Mouse (Mus musculus) frontal cortex, postnatal 36 days (tissue): ENCODE measurements around the gene Rab24.

ENCODE experiments used
- DNase-seq, 2 experiments: peaks; one replicate each; pipeline ENCODE4 v3.0.0; 2022; ENCODE audit warnings: low spot score in 2 of 2

Rab24 gene

GRCm38 (mm10) chr13:55329109-55329682 lies 7.5 kb upstream of the Rab24 start:
- no peak for DNase-seq

DNA sequence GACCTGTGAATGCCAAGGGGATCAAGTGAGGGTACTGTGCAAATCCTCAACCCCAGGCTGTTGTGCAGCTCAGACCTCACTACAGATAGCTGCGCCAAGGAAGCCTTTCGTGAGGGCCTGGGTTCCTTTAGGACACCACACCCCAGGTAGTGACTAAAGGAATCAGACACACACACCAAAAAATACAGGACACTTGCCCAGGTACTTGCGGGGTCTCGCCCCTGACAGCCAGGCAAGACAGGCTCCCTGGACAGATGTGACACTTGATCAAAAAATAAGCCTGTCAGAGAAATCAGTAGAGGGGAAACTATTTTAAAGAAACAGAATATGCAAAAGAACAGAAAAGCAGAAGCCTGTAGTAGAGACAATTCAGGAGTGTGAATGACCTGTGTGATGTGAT lies 6.9 kb upstream of the Rab24 start:
- no peak for DNase-seq

DNA sequence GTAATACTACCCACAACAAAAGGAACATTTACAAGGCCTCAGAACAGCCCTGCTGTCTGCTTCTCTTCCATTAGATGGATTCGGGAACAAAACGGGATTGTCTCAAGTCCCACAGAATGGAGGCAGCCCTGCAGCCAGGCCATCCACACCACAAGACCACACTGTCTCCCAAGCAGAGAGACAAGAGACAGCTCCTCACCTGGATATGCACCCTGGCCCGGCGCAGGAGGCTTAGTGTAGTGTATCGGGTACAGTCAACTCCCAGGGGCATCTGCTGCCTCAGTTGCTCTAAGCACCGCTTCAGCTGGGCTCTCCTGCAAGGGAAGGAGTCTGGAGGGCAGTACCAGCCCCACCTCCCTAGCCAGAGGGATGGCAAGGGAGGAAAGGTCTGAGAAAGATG lies 6.4 kb upstream of the Rab24 start:
- DNase-seq = no peak

- DNase-seq = peak; percentile 93 to 96
These were observed 5.9 kb upstream of the Rab24 start for GRCm38 (mm10) chr13:55327633-55328032.

DNA sequence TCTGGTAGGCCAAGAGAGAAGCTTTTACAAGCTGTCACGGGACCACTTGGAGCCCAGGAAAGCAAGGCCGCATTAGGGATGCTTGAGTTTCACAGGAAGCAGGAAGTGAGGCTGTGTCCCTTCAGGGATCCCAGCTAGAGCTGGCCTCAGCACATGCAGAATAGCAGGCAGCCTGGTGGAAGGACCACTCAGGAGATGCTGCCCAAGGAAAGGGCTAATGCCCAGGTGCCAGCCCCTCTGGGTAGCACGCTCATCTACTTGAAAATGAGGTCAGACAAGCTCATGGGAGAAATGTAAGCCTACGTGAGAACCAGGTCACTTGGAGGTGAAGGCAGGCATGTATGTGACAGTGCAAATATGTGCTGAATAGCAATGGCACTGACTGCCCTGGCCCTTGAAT lies 5.4 kb upstream of the Rab24 start:
- DNase-seq = no peak

- peak; percentile 33 to 39 for DNase-seq
These were observed 3.9 kb upstream of the Rab24 start for GRCm38 (mm10) chr13:55325596-55325995.

- DNase-seq = peak in 1 of 2 experiments; percentile 57
These were observed 532 bp upstream of the Rab24 start for GRCm38 (mm10) chr13:55322130-55322825.

DNA sequence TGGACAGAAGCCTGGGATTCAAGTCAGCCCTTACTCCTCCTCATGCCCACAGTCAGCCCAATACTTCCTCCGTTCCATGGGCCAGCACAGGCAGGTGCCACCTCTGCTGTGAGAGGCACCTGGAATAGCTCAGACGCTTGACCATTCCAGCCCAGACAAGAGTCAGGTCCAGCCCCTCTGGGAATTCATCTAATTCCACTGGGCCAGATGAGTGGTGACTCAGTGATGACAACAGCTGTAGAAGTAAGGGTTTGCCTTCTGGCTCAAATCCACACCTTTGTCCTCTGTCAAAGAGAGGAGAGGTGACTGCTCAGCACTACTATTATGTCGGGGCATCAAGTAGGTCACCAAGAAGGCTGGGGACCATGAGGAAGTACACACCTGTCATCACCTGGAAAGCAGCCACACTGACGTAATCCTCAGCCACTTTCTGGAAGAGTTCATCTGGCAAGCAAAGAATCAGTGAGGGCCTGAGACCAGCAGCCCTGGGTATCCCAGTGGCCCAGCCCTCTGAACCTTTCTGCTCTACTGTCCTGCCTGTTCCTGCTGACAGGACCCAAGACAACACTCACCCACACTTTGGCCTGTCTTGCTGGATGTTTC lies 1.7 kb downstream of the Rab24 start, which contains the start of gene Prelid1:
TSS of gene Prelid1 (plus strand) at position 570 of the 603 bp plus-strand sequence.
- no peak for DNase-seq

GRCm38 (mm10) chr13:55318351-55318750 lies 3.4 kb downstream of the Rab24 start:
- DNase-seq = no peak

DNA sequence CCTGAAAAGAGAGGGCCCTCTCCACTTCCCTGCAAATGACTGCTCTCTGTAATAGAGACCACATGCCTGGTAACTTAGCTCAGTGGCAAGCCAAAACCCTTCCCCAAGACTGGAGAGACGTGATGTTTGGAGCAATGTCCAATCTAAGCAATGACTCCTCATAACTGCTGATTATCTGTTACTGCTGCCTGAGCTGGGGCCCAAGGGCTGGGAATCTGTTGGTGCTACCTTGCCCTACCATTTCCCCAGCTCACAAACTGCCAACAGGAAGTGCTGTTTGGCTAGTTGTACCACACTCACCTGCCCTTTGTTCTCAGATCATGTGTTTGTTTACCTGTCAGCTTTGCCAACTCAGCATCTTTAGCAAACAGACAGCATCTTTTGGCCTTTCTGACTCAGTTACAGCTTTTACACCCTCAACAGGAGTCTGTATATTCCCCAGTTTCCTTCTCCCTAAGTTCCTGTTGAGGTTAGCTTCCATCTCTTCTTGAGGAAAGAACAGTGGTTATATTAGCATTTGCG lies 6.8 kb downstream of the Rab24 start:
- DNase-seq = no peak

DNA sequence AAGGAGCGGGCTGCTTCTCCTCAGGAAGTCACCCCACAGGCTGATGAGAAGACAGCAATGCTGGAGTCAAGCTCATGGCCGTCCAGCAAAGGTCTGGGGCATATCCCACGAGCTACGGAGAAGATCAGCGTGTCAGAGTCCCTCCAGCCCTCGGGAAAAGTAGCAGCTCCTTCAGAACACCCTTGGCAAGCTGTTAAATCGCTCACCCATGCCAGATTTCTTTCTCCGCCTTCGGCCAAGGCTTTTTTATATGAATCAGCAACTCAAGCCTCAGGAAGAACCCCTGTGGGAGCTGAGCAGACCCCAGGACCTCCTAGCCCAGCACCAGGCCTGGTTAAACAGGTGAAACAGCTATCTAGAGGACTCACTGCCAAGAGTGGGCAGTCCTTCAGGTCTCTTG lies 8.7 kb downstream of the Rab24 start:
- no peak for DNase-seq

GRCm38 (mm10) chr13:55312028-55312630 lies 9.6 kb downstream of the Rab24 start:
- DNase-seq = peak; percentile 61 to 76

DNA sequence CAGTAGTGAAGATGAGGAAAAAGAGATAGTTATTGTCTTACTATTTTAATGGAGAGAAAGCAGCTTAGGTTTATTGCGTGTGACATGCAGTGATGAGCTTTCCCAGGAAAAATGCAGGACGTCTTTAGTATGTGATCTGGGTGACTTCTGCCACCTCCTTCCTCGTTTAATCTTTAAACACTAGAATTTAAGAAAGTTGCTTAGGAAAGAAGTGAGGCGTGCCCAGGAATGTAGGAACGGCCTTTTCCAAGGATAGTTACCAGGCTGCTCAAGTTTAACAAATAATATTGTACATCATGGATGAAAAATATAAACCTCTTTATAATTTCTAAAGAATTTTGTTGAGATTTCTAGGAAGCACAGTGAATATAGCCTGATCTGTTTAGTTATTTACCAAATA lies 20.8 kb downstream of the Rab24 start:
- DNase-seq = no peak

GRCm38 (mm10) chr13:55296760-55297159 lies 25.0 kb downstream of the Rab24 start:
- no peak for DNase-seq

DNA sequence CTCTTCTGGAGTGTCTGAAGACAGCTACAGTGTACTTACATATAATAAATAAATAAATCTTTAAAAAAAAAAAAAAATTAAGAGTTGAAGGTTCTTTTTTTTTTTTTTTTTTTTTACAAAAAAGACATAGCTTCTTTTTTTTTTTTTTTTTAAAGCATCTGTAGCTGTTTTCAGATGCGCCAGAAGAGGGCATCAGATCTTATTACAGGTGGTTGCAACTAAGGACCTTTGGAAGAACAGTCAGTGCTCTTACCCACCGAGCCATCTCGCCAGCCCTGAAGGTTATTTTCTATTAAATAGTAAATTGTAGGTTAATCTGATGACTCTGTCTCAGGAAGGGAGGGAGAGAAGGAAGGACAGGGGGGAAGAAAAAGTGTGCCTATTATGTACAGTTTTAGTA lies 32.9 kb downstream of the Rab24 start:
- DNase-seq = no peak

GRCm38 (mm10) chr13:55277646-55278045 lies 44.1 kb downstream of the Rab24 start:
- no peak for DNase-seq

DNA sequence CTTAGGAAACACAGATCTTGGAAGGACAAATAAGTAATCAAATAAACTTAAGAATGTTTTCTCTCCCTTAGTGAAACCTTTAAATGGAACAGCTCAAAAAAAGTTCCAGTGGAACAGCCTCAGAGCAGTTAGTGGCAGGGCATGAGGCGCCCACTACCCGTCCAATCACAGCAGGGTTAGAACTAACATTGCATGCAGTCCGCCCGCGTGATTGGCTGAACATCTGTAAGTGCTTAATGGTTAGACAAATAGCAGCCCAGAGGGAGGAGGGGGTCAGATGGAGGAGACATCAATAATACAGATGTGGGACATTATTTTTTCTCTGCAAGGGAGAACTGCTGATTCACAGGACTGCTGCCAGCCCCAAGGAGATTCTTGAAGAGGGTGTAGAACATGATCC lies 44.5 kb downstream of the Rab24 start:
- no peak for DNase-seq
